ENCODE assay signal across 9 mouse cellular contexts in the genomic region with DNA sequence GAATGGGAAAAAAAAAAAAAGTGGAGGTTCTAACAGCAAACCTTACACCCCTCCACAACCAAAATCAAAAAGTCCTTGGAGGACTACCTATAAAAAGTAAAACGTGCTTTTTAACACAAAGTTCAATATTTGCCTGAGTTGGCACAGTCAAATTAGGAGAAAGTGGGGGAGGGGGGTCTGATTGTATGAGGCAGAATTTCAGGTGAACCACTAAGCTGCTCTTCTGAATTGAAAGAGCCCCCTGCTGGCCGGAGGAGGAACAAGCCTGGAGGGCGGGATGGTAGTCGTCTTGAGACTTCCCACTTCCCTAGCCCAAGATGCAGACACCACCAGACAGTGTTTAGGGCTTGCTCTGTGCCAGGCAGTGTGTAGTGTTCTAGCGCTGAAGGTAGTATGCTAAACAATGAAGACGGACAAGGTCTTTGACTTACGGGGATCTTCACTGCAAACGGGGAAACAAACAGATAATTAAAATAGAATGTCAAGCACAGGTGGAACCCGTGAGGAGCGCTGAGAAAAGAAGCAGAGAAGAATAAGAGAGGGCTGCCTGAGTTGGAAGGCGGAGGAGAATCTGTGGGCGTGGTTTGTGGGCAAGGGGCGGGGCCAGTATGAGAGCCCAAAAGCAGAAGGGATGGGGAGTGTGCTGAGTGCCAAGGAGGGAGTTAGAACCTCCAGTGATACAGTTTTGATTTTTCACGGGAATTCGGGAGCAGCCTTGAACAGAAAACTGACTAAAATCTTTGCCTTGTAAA.
DNase-seq lines count a peak whose midpoint lies in the region; ATAC-seq and TF ChIP-seq lines count a peak whose summit lies in the region.
"Had no signal": no experiment of that assay in that cellular context is flagged by ENCODE, and none has a peak within 500 bp of the region (broad histone marks: within the 10 kb centered on the region; RNA-seq: fewer than 3 reads in every experiment).

No protein-coding gene starts in this region.

- H3K4me3 ChIP-seq in lung, embryonic 15.5 days: peak overlapping the region; percentile 14
- no peak overlapping the region for H3K4me3 ChIP-seq in thymus, adult 2 months (ENCODE audit: control insufficient read depth, insufficient read depth, low read length)

- no peak overlapping the region for H3K27ac ChIP-seq in lung, embryonic 15.5 days
- no peak overlapping the region for H3K27ac ChIP-seq in thymus, adult 2 months (ENCODE audit: control insufficient read depth, insufficient read depth, low read length)
- H3K27ac ChIP-seq: macrophage had no signal

- no peaks in the 10 kb centered on the region for H3K36me3 ChIP-seq in lung, embryonic 15.5 days
- no peaks in the 10 kb centered on the region for H3K36me3 ChIP-seq in thymus, adult 2 months (ENCODE audit: control insufficient read depth, insufficient read depth, low read length)

- H3K9ac ChIP-seq in lung, embryonic 15.5 days: no peak overlapping the region

- H3K4me2 ChIP-seq in lung, embryonic 15.5 days: peak overlapping the region; percentile 47

- peaks cover 11% of the 10 kb centered on the region; the same call in 1 of the 2 replicates for H3K4me1 ChIP-seq in lung, embryonic 15.5 days
- peaks cover 3% of the 10 kb centered on the region; the same call in 1 of the 2 replicates for H3K4me1 ChIP-seq in thymus, adult 2 months (replicated peaks; ENCODE audit: control insufficient read depth, insufficient read depth, low read length)

- 7% methylated on average over 15 of the region's 15 CpGs for WGBS in lung, embryonic 15.5 days
- 3% methylated on average over 15 of the region's 15 CpGs for WGBS in thymus, adult 2 months

- peak; percentile 89 to 91 for ATAC-seq in hematopoietic stem cell, adult 5-6 weeks (replicated peaks in 1 of 2; ENCODE audit: insufficient read depth in 1 of 2, low FRiP score in 2 of 2, low TSS enrichment in 1 of 2, low read depth in 1 of 2, poor library complexity in 2 of 2, severe bottlenecking in 2 of 2)
- ATAC-seq in lung, embryonic 15.5 days (ENCODE audit: borderline replicate concordance, extremely low read depth, low FRiP score, low TSS enrichment): peak; percentile 62; the same call in 1 of the 2 replicates

- TF ChIP-seq POLR2A in thymus, adult 2 months (IDR thresholded peaks at IDR 0.05; ENCODE audit: control insufficient read depth, extremely low read depth, insufficient read depth, low read length, poor library complexity): no peak

- TF ChIP-seq CTCF in thymus, adult 2 months (IDR thresholded peaks at IDR 0.05; ENCODE audit: borderline replicate concordance, control insufficient read depth, extremely low read depth, insufficient read depth, low read length, poor library complexity): peak; percentile 80; the same call in 1 of the 2 replicates

- H3K27me3 ChIP-seq in lung, embryonic 15.5 days: no peaks in the 10 kb centered on the region
- H3K27me3 ChIP-seq in thymus, adult 2 months (ENCODE audit: control insufficient read depth, insufficient read depth, low read length): no peaks in the 10 kb centered on the region

- peak; percentile 93 for DNase-seq in ES-CJ7 (ENCODE audit: low read depth, low spot score)
- peak; percentile 74 to 77 for DNase-seq in cerebellum, adult 18-20 months
- DNase-seq in forelimb bud, embryonic 11.5 days (ENCODE audit: low read depth, low spot score): peak; percentile 84
- peak; percentile 54 to 76 for DNase-seq in layer of hippocampus, adult 8-10 months (ENCODE audit: low spot score in 2 of 2)
- peak; percentile 78 for DNase-seq in ovary, adult 18-20 months (ENCODE audit: low spot score)
- DNase-seq in thymus, adult 2 months: peak; percentile 90

- no peaks in the 10 kb centered on the region for H3K9me3 ChIP-seq in lung, embryonic 15.5 days
